Mouse (Mus musculus): ENCODE measurements around the gene Hint2. TPM values are rescaled to one million over a fixed set of nuclear protein-coding genes. Genes with fewer than 3 reads are reported as not detected.

The Hint2 gene
- polyA plus RNA-seq (2021; fragmentation: Nextera tagmentation), result 134 and 151 TPM in 2 replicates
- long read RNA-seq, experiment 1, transcript Hint2-201 (5 exons, 610 nt), result major isoform, 15 of 24 reads
- long read RNA-seq, experiment 1, partial matches to known transcripts, result 8 of 24 reads
- long read RNA-seq, experiment 1, other reads (novel, unspliced or antisense), result 0 of 24 reads
- long read RNA-seq, experiment 2, transcript Hint2-201 (5 exons, 610 nt), result major isoform, 97 of 105 reads
- long read RNA-seq, experiment 2, partial matches to known transcripts, result 3 of 105 reads
- long read RNA-seq, experiment 2, other reads (novel, unspliced or antisense), result 5 of 105 reads

DNA sequence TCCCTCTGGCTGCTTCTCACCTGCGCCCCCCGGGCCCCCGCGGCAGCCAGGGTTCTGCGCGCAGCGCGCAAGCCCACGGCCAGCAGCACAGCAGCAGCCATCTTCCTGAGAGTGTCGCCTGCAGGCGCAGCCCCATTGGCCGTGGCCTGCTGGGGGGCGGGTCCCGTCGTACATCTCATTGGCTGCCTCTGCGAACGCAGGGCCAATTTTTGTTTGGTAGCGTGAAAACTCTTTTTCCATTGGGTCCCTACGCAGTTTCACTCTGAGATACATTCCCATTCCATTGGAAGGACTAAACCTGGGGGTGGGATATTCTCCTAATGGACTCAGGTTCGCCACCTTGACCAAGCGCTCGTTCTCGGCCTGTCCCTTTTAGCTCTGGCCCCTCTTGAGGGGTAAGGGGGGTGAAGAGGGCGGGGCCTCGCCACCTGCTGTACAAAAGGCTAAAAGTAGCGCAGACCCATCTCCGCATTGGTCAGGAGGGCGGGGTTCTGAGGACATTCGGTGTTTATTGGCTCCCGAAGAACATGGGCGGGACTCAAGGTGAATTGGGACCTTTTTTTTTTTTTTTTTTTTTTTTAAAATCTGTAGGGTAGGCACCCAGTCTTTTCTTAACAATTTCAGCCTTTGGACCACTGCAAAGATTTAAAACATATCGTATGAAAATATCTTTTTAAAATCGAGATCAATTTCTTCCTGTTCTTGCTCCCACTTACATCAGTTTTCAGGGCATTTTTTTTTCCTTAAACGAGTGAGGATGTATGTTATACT is at the start of gene Hint2:
Gene Hint2 (minus strand): TSS at position 128 of the 771 bp plus-strand sequence.

DNA sequence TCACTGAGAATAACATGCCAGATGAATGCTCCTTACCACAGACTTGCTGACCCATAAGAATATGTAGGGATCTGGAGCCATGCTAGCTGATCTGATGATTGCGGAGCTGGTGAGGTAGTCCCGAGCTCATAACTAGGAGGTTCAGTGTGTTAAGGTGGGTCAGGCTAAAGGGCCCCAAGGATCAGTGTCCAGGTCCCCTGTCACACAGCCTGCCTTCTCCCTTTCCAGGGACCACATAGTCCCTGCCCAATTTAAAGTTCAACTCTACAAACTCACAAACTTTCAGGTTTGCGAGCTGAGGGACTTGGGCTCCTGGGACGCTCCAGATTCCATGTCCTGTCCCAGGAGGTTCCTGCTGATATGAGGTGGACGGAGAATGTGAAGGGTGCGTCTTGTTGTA is 44.4 kb upstream of the Hint2 start, which contains the start of gene Olfr70:
Gene Olfr70 (minus strand): TSS at position 101 of the 400 bp plus-strand sequence.

DNA sequence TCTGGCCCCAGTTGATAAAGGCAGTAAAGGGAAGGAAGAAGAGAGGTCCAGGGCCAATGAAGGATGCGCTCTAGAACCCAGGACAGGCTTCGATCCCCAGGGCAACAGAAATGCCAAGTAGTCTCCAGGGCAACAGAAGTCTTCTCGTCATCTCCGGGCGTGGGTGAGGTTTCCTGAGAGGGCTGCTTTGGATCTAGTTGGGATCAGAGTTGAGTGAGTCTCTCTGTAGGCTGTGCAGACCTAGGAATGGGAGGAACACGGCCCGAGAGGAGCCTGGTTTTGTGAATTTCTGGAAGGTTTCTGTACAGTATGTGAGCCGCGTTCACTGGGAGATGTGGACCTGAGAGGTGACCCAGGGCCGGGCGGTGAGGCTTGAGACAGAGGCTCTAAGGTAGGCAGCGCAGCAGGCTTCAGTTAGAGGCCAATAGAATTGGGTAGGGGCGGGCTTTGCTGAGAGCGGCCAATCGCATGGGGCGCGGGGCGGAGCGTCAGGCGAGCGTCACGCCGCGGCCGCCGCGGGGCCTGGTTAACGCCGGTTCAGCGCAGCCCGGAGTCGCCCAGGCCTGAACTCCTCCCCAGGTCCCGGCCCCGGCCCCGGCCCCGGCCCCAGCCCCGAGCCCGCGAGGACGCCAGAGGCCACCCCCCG is 12.6 kb upstream of the Hint2 start, which contains the start of the genes Tmem8b and Fam221b:
Gene Tmem8b (plus strand): TSS at position 190 of the 646 bp plus-strand sequence.
Gene Fam221b (minus strand): TSS at position 364 of the 646 bp plus-strand sequence.

DNA sequence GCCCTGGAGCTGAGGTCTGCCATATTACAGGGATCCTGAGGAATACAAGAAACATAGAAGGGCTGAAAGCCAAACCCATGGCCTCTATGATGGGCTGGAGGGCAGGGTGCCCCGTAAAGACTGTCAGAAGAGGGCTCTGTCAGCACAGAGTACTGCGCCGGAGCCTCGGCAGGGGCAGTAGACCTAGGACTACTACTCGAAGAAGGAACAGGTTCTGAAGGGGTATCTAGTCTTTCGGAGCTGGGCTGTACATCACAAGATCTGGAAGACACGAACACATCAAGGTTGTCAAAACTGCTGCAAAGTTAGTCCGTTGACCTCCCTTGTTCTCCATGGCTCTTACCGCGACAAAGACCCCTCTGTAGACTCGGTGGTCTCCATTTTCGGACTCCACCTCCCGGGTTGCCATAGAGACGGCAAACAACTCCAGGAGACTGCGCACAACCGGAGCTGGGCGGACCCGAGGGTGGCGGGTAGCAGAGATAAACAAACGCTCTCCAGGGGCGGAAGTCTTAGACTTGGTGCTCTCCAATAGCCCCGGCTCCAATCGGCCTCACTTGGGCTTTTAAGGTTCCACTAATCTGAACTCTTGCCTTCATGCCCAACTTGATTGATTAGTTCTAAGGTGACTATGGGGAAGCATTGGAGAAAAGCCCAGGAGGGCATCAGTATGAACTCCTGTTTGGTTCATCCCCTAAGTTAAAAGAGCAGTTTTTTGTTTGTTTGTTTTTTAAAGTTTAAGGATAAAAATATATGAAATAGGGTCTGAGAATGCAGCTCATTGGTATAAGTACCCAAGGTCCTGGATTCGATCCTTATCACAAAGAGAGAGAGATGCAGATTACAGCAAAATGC is 2.9 kb downstream of the Hint2 start, which contains the start of gene Spag8:
Gene Spag8 (minus strand): TSS at position 434 of the 855 bp plus-strand sequence.

DNA sequence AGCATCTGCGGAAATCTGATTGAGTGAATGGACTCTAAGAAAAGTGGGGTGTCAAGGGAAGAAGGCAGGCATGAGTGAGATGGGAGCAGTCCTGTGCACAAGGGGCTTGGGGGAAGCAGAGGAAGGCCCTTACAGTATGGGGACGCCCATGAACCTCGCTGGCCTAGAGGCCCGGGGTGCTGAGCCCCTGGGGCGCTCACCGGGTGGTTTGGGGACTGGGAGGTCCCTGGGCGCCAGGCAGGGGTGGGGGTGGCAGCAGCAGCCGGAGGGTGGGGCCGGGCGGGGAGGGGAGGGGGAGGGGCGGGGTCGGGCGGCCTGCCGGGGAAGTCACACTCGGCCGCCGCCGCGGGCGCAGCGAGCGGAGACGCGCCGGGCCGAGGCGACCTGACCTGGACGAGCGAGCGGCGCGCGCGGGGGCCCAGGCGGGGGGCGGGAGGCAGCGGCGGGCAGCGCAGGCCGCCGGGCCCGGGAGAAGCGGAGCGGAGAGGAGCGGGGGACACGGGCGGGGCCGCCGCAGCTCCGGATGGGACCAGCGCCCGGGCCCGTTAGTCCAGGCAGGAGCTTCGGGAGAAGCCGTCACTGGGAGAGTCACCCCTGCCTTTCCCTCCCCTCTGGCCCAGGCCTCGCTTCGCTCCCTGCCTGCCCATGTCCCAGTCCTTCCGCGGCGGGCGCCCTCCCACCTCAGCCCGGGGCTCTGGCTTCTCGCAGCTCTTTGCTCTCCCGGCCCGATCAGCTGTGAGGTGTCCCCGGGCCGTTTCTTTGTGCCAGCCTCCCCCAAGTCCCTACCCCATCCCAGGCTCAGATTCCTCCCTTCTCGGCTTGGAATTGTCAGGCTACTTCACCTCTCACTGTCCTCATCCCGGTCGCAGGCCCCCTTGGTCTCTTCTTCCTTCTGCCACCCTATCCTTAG is 25.0 kb downstream of the Hint2 start, which contains the start of gene Npr2:
Gene Npr2 (plus strand): TSS at position 890 of the 910 bp plus-strand sequence.

Other genes starting within 250 kb of the Hint2 start
- gene Fam166b, start 227.3 kb downstream of the Hint2 start, polyA plus RNA-seq (2021; fragmentation: Nextera tagmentation), result 0.27 and 0.35 TPM in 2 replicates
- 8.5 and 9.1 TPM in 2 replicates for gene Tesk1, start 214.5 kb downstream of the Hint2 start, polyA plus RNA-seq (2021; fragmentation: Nextera tagmentation)
- gene Cd72, start 201.8 kb downstream of the Hint2 start, polyA plus RNA-seq (2021; fragmentation: Nextera tagmentation), result 7.9 TPM in 2 replicates
- gene Sit1, start 172.7 kb downstream of the Hint2 start, polyA plus RNA-seq (2021; fragmentation: Nextera tagmentation), result not detected in 2 replicates
- 91.9 and 99.5 TPM in 2 replicates for gene Ccdc107, start 163.6 kb downstream of the Hint2 start, polyA plus RNA-seq (2021; fragmentation: Nextera tagmentation)
- 0.61 and 0.80 TPM in 2 replicates for gene Arhgef39, start 156.8 kb downstream of the Hint2 start, polyA plus RNA-seq (2021; fragmentation: Nextera tagmentation)
- 0.42 and 0.55 TPM in 2 replicates for gene Car9, start 149.5 kb downstream of the Hint2 start, polyA plus RNA-seq (2021; fragmentation: Nextera tagmentation)
- 7.4 and 9.5 TPM in 2 replicates for gene Tpm2, start 132.7 kb downstream of the Hint2 start, polyA plus RNA-seq (2021; fragmentation: Nextera tagmentation)
- 50.4 and 66.7 TPM in 2 replicates for gene Creb3, start 94.1 kb downstream of the Hint2 start, polyA plus RNA-seq (2021; fragmentation: Nextera tagmentation)
- 52.5 and 69.1 TPM in 2 replicates for gene Tln1, start 93.8 kb downstream of the Hint2 start, polyA plus RNA-seq (2021; fragmentation: Nextera tagmentation)
- 21.5 and 22.3 TPM in 2 replicates for gene Rgp1, start 77.8 kb downstream of the Hint2 start, polyA plus RNA-seq (2021; fragmentation: Nextera tagmentation)
- 17.0 and 26.6 TPM in 2 replicates for gene Gba2, start 77.6 kb downstream of the Hint2 start, polyA plus RNA-seq (2021; fragmentation: Nextera tagmentation)
- gene Msmp, start 72.0 kb downstream of the Hint2 start, polyA plus RNA-seq (2021; fragmentation: Nextera tagmentation), result not detected in 2 replicates
- gene Npr2, start 24.5 kb downstream of the Hint2 start, polyA plus RNA-seq (2021; fragmentation: Nextera tagmentation), result 4.9 and 5.0 TPM in 2 replicates
- 1.2 and 1.6 TPM in 2 replicates for gene Spag8, start 2.9 kb downstream of the Hint2 start, polyA plus RNA-seq (2021; fragmentation: Nextera tagmentation)
- 8.9 and 9.5 TPM in 2 replicates for gene Tmem8b, start 12.5 kb upstream of the Hint2 start, polyA plus RNA-seq (2021; fragmentation: Nextera tagmentation)
- gene Fam221b, start 12.7 kb upstream of the Hint2 start, polyA plus RNA-seq (2021; fragmentation: Nextera tagmentation), result 1.4 and 1.5 TPM in 2 replicates
- not detected in 2 replicates for gene Olfr70, start 44.3 kb upstream of the Hint2 start, polyA plus RNA-seq (2021; fragmentation: Nextera tagmentation)
- not detected in 2 replicates for gene Olfr71, start 53.8 kb upstream of the Hint2 start, polyA plus RNA-seq (2021; fragmentation: Nextera tagmentation)
- 1.2 and 1.6 TPM in 2 replicates for gene Hrct1, start 70.7 kb upstream of the Hint2 start, polyA plus RNA-seq (2021; fragmentation: Nextera tagmentation)
- 0.23 and 0.25 TPM in 2 replicates for gene Spaar, start 73.6 kb upstream of the Hint2 start, polyA plus RNA-seq (2021; fragmentation: Nextera tagmentation)
- not detected in 2 replicates for gene Olfr159, start 114.5 kb upstream of the Hint2 start, polyA plus RNA-seq (2021; fragmentation: Nextera tagmentation)
- gene Olfr156, start 167.4 kb upstream of the Hint2 start, polyA plus RNA-seq (2021; fragmentation: Nextera tagmentation), result not detected in 2 replicates
- not detected in 2 replicates for gene Olfr157, start 183.7 kb upstream of the Hint2 start, polyA plus RNA-seq (2021; fragmentation: Nextera tagmentation)
- gene Olfr155, start 195.1 kb upstream of the Hint2 start, polyA plus RNA-seq (2021; fragmentation: Nextera tagmentation), result not detected in 2 replicates
- gene Reck, start 219.1 kb upstream of the Hint2 start, polyA plus RNA-seq (2021; fragmentation: Nextera tagmentation), result 1.5 and 2.6 TPM in 2 replicates